Mouse (Mus musculus): ENCODE data around the gene Fam83e. TPM values are rescaled to one million over a fixed set of nuclear protein-coding genes. Genes with fewer than 3 reads are reported as not detected.
A peak's percentile ranks its signal among the peaks of the same experiment; 100 is the strongest.

Fam83e gene
- polyA plus RNA-seq (2015; fragmentation: Nextera tagmentation; extraction: Ambion mirVana), result 2.0 and 2.1 TPM in 2 replicates

GRCm38 (mm10) chr7:45720413-45721233 is at the start of gene Fam83e:
Gene Fam83e, plus strand, starts transcription at chr7:45721212.
- no peak for ATAC-seq (ENCODE audit: low read depth)
- WGBS, result 68% methylated on average over 14 of the region's 14 CpGs

DNA sequence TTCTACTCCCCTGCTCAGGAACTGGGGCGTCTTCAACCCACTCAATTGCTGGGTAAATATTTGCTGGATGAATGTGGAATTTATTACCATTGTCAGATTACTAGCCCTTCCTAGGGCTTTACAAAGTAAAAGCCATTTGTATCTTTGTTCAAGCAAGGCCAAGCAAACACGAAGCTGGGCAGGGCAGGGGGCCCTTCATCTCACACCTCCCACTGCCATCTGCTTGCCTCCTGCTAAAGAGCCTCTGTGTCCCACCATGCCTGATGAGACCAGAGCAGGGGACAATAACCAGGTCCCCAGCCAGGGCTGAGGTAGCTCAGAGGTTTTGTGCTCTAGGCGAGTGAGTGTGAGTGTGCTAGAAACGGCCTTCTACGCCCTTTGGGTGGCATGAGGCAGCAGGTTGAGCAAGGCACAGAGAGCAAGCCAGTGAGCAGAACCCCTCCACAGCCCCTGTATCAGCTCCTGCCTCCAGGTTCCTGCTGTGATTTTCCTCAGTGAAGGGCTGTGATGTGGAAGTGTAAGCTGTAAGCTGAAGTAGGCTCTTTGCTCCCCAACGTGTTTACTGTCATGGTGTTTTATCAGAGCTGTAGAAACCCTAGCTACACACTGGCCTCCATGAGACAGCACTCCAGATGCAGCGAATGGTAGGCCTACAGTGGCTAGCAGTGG is 43.3 kb upstream of the Fam83e start:
- Histone ChIP-seq H3K4me1 (replicated peaks; ENCODE audit: control insufficient read depth, insufficient read depth, low read length) (peaks cover 13% of the 10 kb centered on the region), H3K4me3 (ENCODE audit: low read length) (no peak overlapping the region), H3K27me3 (ENCODE audit: control insufficient read depth, insufficient read depth, low read depth, low read length) (no peaks in the 10 kb centered on the region), H3K9ac (ENCODE audit: low read length) (no peak overlapping the region), H3K27ac (ENCODE audit: low read length) (no peak overlapping the region), H3K4me2 (ENCODE audit: low read depth, low read length) (no peak overlapping the region), H3K9me3 (ENCODE audit: control insufficient read depth, low read length) (no peaks in the 10 kb centered on the region), H3K36me3 (ENCODE audit: control insufficient read depth, insufficient read depth, low read length) (no peaks in the 10 kb centered on the region)
- WGBS, result 52% methylated on average over 7 of the region's 7 CpGs
- ATAC-seq (ENCODE audit: low read depth), result no peak

More at GRCm38 (mm10) chr7:45720413-45721233, at the start of gene Fam83e:
- Histone ChIP-seq H3K4me3 (ENCODE audit: low read length) (no peak within 1 kb of the TSS), H3K36me3 (ENCODE audit: control insufficient read depth, insufficient read depth, low read length) (peaks cover 35% of the 10 kb centered on the region), H3K4me1 (replicated peaks; ENCODE audit: control insufficient read depth, insufficient read depth, low read length) (peaks cover 22% of the 10 kb centered on the region), H3K27me3 (ENCODE audit: control insufficient read depth, insufficient read depth, low read depth, low read length) (no peaks in the 10 kb centered on the region), H3K4me2 (ENCODE audit: low read depth, low read length) (no peak within 1 kb of the TSS), H3K9ac (ENCODE audit: low read length) (no peak within 1 kb of the TSS), H3K9me3 (ENCODE audit: control insufficient read depth, low read length) (no peaks in the 10 kb centered on the region), H3K27ac (ENCODE audit: low read length) (peak within 1 kb of the TSS; percentile 2; the same call in 1 of the 2 replicates)

DNA sequence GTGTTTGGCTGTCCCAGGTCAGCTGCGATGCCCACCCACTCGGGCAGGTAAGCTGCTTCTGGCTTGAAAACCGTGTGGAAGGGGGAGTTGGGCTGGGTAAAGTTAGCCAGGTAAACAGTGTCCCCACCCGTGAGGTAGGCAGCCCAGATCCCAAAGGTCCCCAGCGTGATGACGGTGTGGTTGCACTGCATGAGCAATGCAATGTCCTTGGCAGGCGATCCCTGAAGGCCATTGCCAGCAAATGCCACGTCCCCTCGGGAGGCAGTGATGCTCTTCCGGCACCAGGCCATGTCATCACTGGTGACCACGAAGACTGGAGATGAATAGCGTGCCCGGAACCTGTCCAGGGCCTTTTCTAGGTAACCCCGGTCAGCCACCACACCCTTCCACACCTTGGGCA is 42.5 kb upstream of the Fam83e start:
- Histone ChIP-seq H3K36me3 (ENCODE audit: control insufficient read depth, insufficient read depth, low read length) (no peaks in the 10 kb centered on the region), H3K9ac (ENCODE audit: low read length) (no peak overlapping the region)
- 89% methylated on average over 14 of the region's 14 CpGs for WGBS

GRCm38 (mm10) chr7:45679966-45680621 is 40.9 kb upstream of the Fam83e start:
- H3K36me3 ChIP-seq (ENCODE audit: control insufficient read depth, insufficient read depth, low read length), result no peaks in the 10 kb centered on the region
- H3K9me3 ChIP-seq (ENCODE audit: control insufficient read depth, low read length), result no peaks in the 10 kb centered on the region
- H3K4me3 ChIP-seq (ENCODE audit: low read length), result no peak overlapping the region
- 0 out of 2 replicates have a peak overlapping the region, but pooled peaks have one; percentile 1 for H3K9ac ChIP-seq (ENCODE audit: low read length)
- H3K27me3 ChIP-seq (ENCODE audit: control insufficient read depth, insufficient read depth, low read depth, low read length), result no peaks in the 10 kb centered on the region; the same call in 1 of the 2 replicates
- no peak overlapping the region for H3K4me2 ChIP-seq (ENCODE audit: low read depth, low read length)
- H3K27ac ChIP-seq (ENCODE audit: low read length), result peak overlapping the region; percentile 36; the same call in 1 of the 2 replicates
- WGBS, result 64% methylated on average over 14 of the region's 14 CpGs
- ATAC-seq (ENCODE audit: low read depth), result no peak; the same call in 1 of the 2 replicates
- H3K4me1 ChIP-seq (replicated peaks; ENCODE audit: control insufficient read depth, insufficient read depth, low read length), result peaks cover 13% of the 10 kb centered on the region

More for the DNA sequence above, 42.5 kb upstream of the Fam83e start:
- H3K27ac ChIP-seq (ENCODE audit: low read length), result no peak overlapping the region
- H3K4me3 ChIP-seq (ENCODE audit: low read length), result no peak overlapping the region
- ATAC-seq (ENCODE audit: low read depth), result no peak
- peaks cover 13% of the 10 kb centered on the region for H3K4me1 ChIP-seq (replicated peaks; ENCODE audit: control insufficient read depth, insufficient read depth, low read length)
- no peak overlapping the region for H3K4me2 ChIP-seq (ENCODE audit: low read depth, low read length)
- H3K27me3 ChIP-seq (ENCODE audit: control insufficient read depth, insufficient read depth, low read depth, low read length), result no peaks in the 10 kb centered on the region
- no peaks in the 10 kb centered on the region for H3K9me3 ChIP-seq (ENCODE audit: control insufficient read depth, low read length)

GRCm38 (mm10) chr7:45681046-45681736 is 39.8 kb upstream of the Fam83e start:
- H3K4me1 ChIP-seq (replicated peaks; ENCODE audit: control insufficient read depth, insufficient read depth, low read length), result peaks cover 21% of the 10 kb centered on the region
- no peaks in the 10 kb centered on the region; the same call in 1 of the 2 replicates for H3K27me3 ChIP-seq (ENCODE audit: control insufficient read depth, insufficient read depth, low read depth, low read length)
- no peak overlapping the region for H3K4me2 ChIP-seq (ENCODE audit: low read depth, low read length)
- no peaks in the 10 kb centered on the region for H3K9me3 ChIP-seq (ENCODE audit: control insufficient read depth, low read length)
- 59% methylated on average over 8 of the region's 8 CpGs for WGBS
- no peaks in the 10 kb centered on the region for H3K36me3 ChIP-seq (ENCODE audit: control insufficient read depth, insufficient read depth, low read length)
- no peak overlapping the region for H3K4me3 ChIP-seq (ENCODE audit: low read length)
- H3K9ac ChIP-seq (ENCODE audit: low read length), result no peak overlapping the region
- no peak for ATAC-seq (ENCODE audit: low read depth)
- peak overlapping the region; percentile 69; the same call in 1 of the 2 replicates for H3K27ac ChIP-seq (ENCODE audit: low read length)

- Histone ChIP-seq H3K27ac (ENCODE audit: low read length) (peak overlapping the region; percentile 71), H3K27me3 (ENCODE audit: control insufficient read depth, insufficient read depth, low read depth, low read length) (no peaks in the 10 kb centered on the region; the same call in 1 of the 2 replicates), H3K36me3 (ENCODE audit: control insufficient read depth, insufficient read depth, low read length) (no peaks in the 10 kb centered on the region), H3K9ac (ENCODE audit: low read length) (peak overlapping the region; percentile 64), H3K4me1 (replicated peaks; ENCODE audit: control insufficient read depth, insufficient read depth, low read length) (peaks cover 24% of the 10 kb centered on the region), H3K9me3 (ENCODE audit: control insufficient read depth, low read length) (no peaks in the 10 kb centered on the region), H3K4me3 (ENCODE audit: low read length) (no peak overlapping the region), H3K4me2 (ENCODE audit: low read depth, low read length) (peak overlapping the region; percentile 46)
- ATAC-seq (ENCODE audit: low read depth), result peak; percentile 81
- 26% methylated on average over 14 of the region's 14 CpGs for WGBS
These were observed 38.6 kb upstream of the Fam83e start for GRCm38 (mm10) chr7:45682144-45683126.

DNA sequence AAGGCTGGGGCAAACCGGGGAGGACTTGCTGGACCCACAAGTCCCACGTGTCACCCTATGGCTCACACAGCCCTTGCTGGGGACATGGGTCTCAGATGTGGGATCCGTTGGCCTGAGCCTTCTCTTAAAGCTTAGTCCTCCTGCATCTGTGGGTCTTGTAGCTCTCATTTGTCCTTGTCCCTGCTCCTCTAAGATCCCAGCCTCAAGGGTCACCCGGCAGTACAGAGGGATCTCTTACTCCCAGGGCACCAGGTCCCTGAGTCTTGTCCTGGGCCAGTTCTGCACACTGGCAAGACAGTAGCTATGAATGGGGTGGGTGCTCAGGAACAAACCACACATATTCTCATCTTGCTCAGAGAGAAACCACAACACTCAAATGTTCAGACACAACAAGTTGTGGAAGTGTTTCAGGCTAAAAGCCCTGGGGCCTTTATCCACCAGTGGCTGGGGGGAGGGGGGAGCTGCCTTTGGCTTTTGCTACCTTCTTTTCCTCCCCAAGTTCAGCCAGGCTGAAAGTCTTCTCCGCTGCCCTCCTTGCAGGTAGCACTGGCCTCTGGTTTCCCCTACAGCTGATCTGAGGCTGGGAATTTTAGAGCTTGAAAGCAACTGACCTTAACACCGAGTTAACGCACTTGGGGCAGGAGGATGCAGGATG is 37.5 kb upstream of the Fam83e start, which contains the start of gene Ntn5:
Gene Ntn5, plus strand, starts transcription at position 627 of the 655 bp plus-strand sequence.
- peak within 1 kb of the TSS; percentile 24 for H3K9ac ChIP-seq (ENCODE audit: low read length)
- H3K27me3 ChIP-seq (ENCODE audit: control insufficient read depth, insufficient read depth, low read depth, low read length), result no peaks in the 10 kb centered on the region; the same call in 1 of the 2 replicates
- no peak within 1 kb of the TSS for H3K4me2 ChIP-seq (ENCODE audit: low read depth, low read length)
- no peaks in the 10 kb centered on the region for H3K36me3 ChIP-seq (ENCODE audit: control insufficient read depth, insufficient read depth, low read length)
- H3K4me1 ChIP-seq (replicated peaks; ENCODE audit: control insufficient read depth, insufficient read depth, low read length), result peaks cover 24% of the 10 kb centered on the region
- H3K9me3 ChIP-seq (ENCODE audit: control insufficient read depth, low read length), result no peaks in the 10 kb centered on the region
- 76% methylated on average over 7 of the region's 7 CpGs for WGBS
- no peak for ATAC-seq (ENCODE audit: low read depth)
- H3K4me3 ChIP-seq (ENCODE audit: low read length), result no peak within 1 kb of the TSS
- no peak within 1 kb of the TSS for H3K27ac ChIP-seq (ENCODE audit: low read length)
